Mouse (Mus musculus): ENCODE data around the gene Pde10a.

DNA sequence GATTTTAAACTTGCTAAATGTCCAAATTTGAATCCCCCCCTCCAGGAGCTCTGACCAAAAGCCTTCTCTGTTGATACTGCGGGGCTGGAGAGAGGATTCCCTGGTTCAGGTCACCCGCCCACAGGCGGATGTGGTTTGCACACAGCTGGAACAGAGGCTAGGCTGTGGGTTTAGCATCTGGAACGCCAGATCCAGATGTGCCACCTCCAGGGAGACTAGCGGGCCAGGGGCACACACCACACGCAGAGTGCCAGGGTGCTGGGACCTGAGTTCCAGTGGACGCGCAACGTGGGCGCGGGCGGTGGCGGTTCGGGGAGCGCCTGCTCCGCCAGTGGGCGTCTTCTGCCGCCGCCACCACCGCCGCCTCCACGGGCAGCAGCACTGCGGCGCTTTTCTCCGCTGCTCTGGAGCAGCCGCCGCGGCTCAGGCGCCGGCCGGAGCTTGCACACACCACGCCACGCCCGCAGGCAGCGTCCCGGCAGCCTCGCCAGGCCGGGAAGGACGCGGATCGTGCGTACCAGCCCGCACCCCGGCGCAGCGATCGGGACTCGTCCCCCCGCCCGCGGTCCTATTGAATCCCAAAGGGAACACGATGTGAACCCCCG is 275.4 kb downstream of the Pde10a start:
- no peak for TF ChIP-seq CTCF (IDR thresholded peaks at IDR 0.05; ENCODE audit: low read depth, low read length)
- TF ChIP-seq POLR2A (IDR thresholded peaks at IDR 0.05; ENCODE audit: extremely low read depth, insufficient read depth, low read length) = no peak
